Mouse (Mus musculus) myocyte (in vitro differentiated cells): ENCODE measurements around the gene Tbxas1.

Source experiments
- CEBPB ChIP-seq: IDR thresholded peaks from 2 replicates; pipeline ENCODE4 v1.6.1; 2011; ENCODE audit warnings: mild to moderate bottlenecking, moderate library complexity; ENCODE audit not compliant: poor library complexity, insufficient read depth, severe bottlenecking
- E2F4 ChIP-seq: IDR thresholded peaks from one replicate; pipeline ENCODE4 v1.6.1; 2011; ENCODE audit warnings: mild to moderate bottlenecking, control low read depth, moderate library complexity; ENCODE audit not compliant: insufficient read depth
- MAX ChIP-seq: IDR thresholded peaks from one replicate; pipeline ENCODE4 v1.6.1; 2011; ENCODE audit warnings: low read depth, mild to moderate bottlenecking, control low read depth
- MYOD1 ChIP-seq, 3 experiments: IDR thresholded peaks; one replicate each; pipeline ENCODE4 v1.6.1; 2011; ENCODE audit warnings: control low read depth in 2 of 3, low read depth in 2 of 3, mild to moderate bottlenecking in 2 of 3, moderate library complexity in 1 of 3; ENCODE audit not compliant: insufficient read length in 2 of 3, control insufficient read depth in 1 of 3
- MYOG ChIP-seq, 3 experiments: IDR thresholded peaks; one replicate each; pipeline ENCODE4 v1.6.1; 2011; ENCODE audit warnings: control low read depth in 2 of 3, low read depth in 2 of 3, mild to moderate bottlenecking in 2 of 3; ENCODE audit not compliant: insufficient read length in 2 of 3, control insufficient read depth in 1 of 3, insufficient read depth in 1 of 3
- POLR2A ChIP-seq: IDR thresholded peaks from one replicate; pipeline ENCODE4 v1.6.1; 2011; ENCODE audit warnings: low read depth, mild to moderate bottlenecking, control low read depth, moderate library complexity; ENCODE audit not compliant: insufficient read length
- POLR2AphosphoS2 ChIP-seq: IDR thresholded peaks from one replicate; pipeline ENCODE4 v1.6.1; 2011; ENCODE audit warnings: low read depth, control low read depth; ENCODE audit not compliant: insufficient read length
- SRF ChIP-seq: IDR thresholded peaks from one replicate; pipeline ENCODE4 v1.6.1; 2011; ENCODE audit warnings: low read depth; ENCODE audit not compliant: control insufficient read depth, insufficient read length
- TCF12 ChIP-seq: IDR thresholded peaks from one replicate; pipeline ENCODE4 v1.6.1; 2011; ENCODE audit warnings: mild to moderate bottlenecking, control low read depth; ENCODE audit not compliant: poor library complexity, insufficient read depth, severe bottlenecking
- TCF3 ChIP-seq: IDR thresholded peaks from one replicate; pipeline ENCODE4 v1.6.1; 2011; ENCODE audit warnings: low read depth, control low read depth; ENCODE audit not compliant: insufficient read length
- USF1 ChIP-seq: IDR thresholded peaks from one replicate; pipeline ENCODE4 v1.6.1; 2011; ENCODE audit warnings: low read depth, mild to moderate bottlenecking, control low read depth, moderate library complexity

GRCm38 (mm10) chr6:39076498-39076897, 201.3 kb downstream of the Tbxas1 start:
- TF ChIP-seq MAX: no peak
- no peak for TF ChIP-seq POLR2A
- TF ChIP-seq TCF12: no peak
- TF ChIP-seq USF1: no peak
- no peak for TF ChIP-seq MYOD1 (IDR thresholded peaks at IDR 0.05; ENCODE audit: control insufficient read depth in 1 of 3, insufficient read length in 2 of 3, low read depth in 2 of 3)
- no peak for TF ChIP-seq CEBPB
- no peak for TF ChIP-seq MYOG (IDR thresholded peaks at IDR 0.05; ENCODE audit: control insufficient read depth in 1 of 3, insufficient read depth in 1 of 3, insufficient read length in 2 of 3, low read depth in 2 of 3)
- no peak for TF ChIP-seq TCF3
- TF ChIP-seq SRF: no peak
- TF ChIP-seq POLR2AphosphoS2: no peak
- TF ChIP-seq E2F4: no peak
